Mouse (Mus musculus): ENCODE measurements around the gene Adgrl3.

GRCm38 (mm10) chr5:81810966-81811365 is 791.0 kb downstream of the Adgrl3 start:
- TF ChIP-seq CTCF (IDR thresholded peaks at IDR 0.05 in 2 of 3, conservative IDR thresholded peaks at IDR 0.05 in 1 of 3; ENCODE audit: control insufficient read depth in 1 of 3, insufficient read depth in 1 of 3, low read depth in 2 of 3, low read length in 3 of 3, poor library complexity in 1 of 3, severe bottlenecking in 1 of 3): no peak
- TF ChIP-seq USF1 (IDR thresholded peaks at IDR 0.05; ENCODE audit: low read depth, low read length): no peak
- no peak for TF ChIP-seq RAD21 (IDR thresholded peaks at IDR 0.05; ENCODE audit: low read depth, low read length)
- TF ChIP-seq ZNF384 (IDR thresholded peaks at IDR 0.05; ENCODE audit: low read depth, low read length): no peak
- TF ChIP-seq MAX (IDR thresholded peaks at IDR 0.05; ENCODE audit: low read length): no peak
- no peak for TF ChIP-seq ETS1 (IDR thresholded peaks at IDR 0.05; ENCODE audit: low read depth, low read length)
- no peak for TF ChIP-seq POLR2AphosphoS5 (IDR thresholded peaks at IDR 0.05; ENCODE audit: borderline replicate concordance, low read depth, low read length)
- TF ChIP-seq HCFC1 (IDR thresholded peaks at IDR 0.05; ENCODE audit: low read depth, low read length): no peak
- no peak for TF ChIP-seq MEF2A (IDR thresholded peaks at IDR 0.05; ENCODE audit: extremely low read depth, insufficient replicate concordance, low read depth, low read length, poor library complexity, severe bottlenecking)
- no peak for TF ChIP-seq KAT2A (conservative IDR thresholded peaks at IDR 0.05; ENCODE audit: low read depth, low read length)
- no peak for TF ChIP-seq POLR2AphosphoS2 (IDR thresholded peaks at IDR 0.05; ENCODE audit: low read length)
- no peak for TF ChIP-seq ZC3H11A (IDR thresholded peaks at IDR 0.05; ENCODE audit: low read depth, low read length)
- TF ChIP-seq NRF1 (IDR thresholded peaks at IDR 0.05; ENCODE audit: insufficient read depth, low read depth, low read length, poor library complexity, severe bottlenecking): no peak
